Mouse (Mus musculus) embryonic fibroblast, embryonic 13.5 days (primary cell): ENCODE results near the gene Mup16. TPM values are rescaled to one million over a fixed set of nuclear protein-coding genes. Genes with fewer than 3 reads are reported as not detected.
"Not testable (repeated sequence)": the region's sequence is repeated elsewhere in the genome, so short reads cannot be mapped to it uniquely, and the experiment has no call there.

Experiments used
- H3K27ac ChIP-seq: 2 replicates; pipeline ENCODE4 v1.5.1; 2012; ENCODE audit warnings: low read length, control low read depth, inconsistent platforms; ENCODE audit not compliant: insufficient read depth
- H3K4me1 ChIP-seq: 2 replicates; pipeline ENCODE4 v1.6.1; 2011; ENCODE audit warnings: low read length; ENCODE audit not compliant: control insufficient read depth, insufficient read depth
- H3K4me3 ChIP-seq: 2 replicates; pipeline ENCODE4 v1.5.1; 2011; ENCODE audit warnings: mild to moderate bottlenecking, control low read depth, low read length; ENCODE audit not compliant: insufficient read depth
- polyA plus RNA-seq: library from polyadenylated mRNA; stranded (reverse); fragments of >200 nt; gene quantifications from 2 replicates; pipeline ENCODE4 v1.2.4, GENCODE M21; 2011; ENCODE audit warnings: low read depth; ENCODE audit not compliant: missing spikeins, insufficient read length

Mup16 gene
- not detected in 2 replicates for polyA plus RNA-seq

GRCm38 (mm10) chr4:61519431-61519830 lies at the start of gene Mup16:
Gene Mup16 (minus strand): TSS chr4:61519531.
- H3K27ac ChIP-seq, H3K4me1 ChIP-seq, H3K4me3 ChIP-seq: not testable (repeated sequence)

GRCm38 (mm10) chr4:61555887-61556286 lies 36.6 kb upstream of the Mup16 start:
- H3K4me3 ChIP-seq, H3K27ac ChIP-seq, H3K4me1 ChIP-seq: not testable (repeated sequence)

Other genes starting within 250 kb of the Mup16 start
- not detected in 2 replicates for gene Mup14, start 215.5 kb downstream of the Mup16 start, polyA plus RNA-seq
- not detected in 2 replicates for gene Mup15, start 79.8 kb downstream of the Mup16 start, polyA plus RNA-seq
- not detected in 2 replicates for gene Mup17, start 76.3 kb upstream of the Mup16 start, polyA plus RNA-seq
- gene Mup18, start 154.6 kb upstream of the Mup16 start, polyA plus RNA-seq = not detected in 2 replicates